Mouse (Mus musculus) thymus, adult 2 months (tissue): ENCODE measurements around the gene Nfil3.

Experiments used
- CTCF ChIP-seq: fragments of 200-500 bp; IDR thresholded peaks from 2 replicates; pipeline ENCODE4 v1.5.1; 2012; ENCODE audit warnings: mild to moderate bottlenecking, control low read depth, low read length, moderate library complexity, borderline replicate concordance; ENCODE audit not compliant: control insufficient read depth, poor library complexity, insufficient read depth; ENCODE audit errors: extremely low read depth
- POLR2A ChIP-seq: fragments of 200-500 bp; IDR thresholded peaks from 2 replicates; pipeline ENCODE4 v1.6.1; 2012; ENCODE audit warnings: mild to moderate bottlenecking, low read length, control low read depth, moderate library complexity; ENCODE audit not compliant: control insufficient read depth, poor library complexity, insufficient read depth; ENCODE audit errors: extremely low read depth

DNA sequence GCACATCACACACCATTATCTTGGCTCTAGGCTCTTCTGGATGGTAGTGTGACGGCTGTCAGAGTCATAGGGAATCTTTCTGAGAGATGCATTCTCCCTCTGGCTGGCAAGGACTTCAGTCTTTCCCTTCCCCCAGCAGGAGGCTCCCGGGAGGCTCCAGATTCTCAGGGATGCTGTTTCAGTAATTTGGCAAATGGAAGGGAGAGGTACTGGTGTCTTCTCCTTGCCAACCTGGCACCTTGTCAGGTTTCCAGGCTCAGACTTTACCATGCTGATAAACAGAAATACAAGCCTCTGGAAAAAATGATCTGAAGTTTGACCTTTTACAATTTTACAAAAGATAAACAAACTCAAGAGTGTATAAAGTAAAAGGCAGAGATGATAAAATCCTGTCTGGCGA is 26.9 kb upstream of the Nfil3 start:
- TF ChIP-seq CTCF (no peak), POLR2A (no peak)
